Mouse (Mus musculus) gonadal fat pad, adult 2 months (tissue): ENCODE results near the gene Kcnq1. TPM values are rescaled to one million over a fixed set of nuclear protein-coding genes. Genes with fewer than 3 reads are reported as not detected.

Experiments
- DNase-seq: peaks from one replicate; pipeline ENCODE4 v3.0.0-alpha.2; 2012; ENCODE audit warnings: low read depth
- polyA plus RNA-seq: library from polyadenylated mRNA; depleted of rRNA; stranded (reverse); fragments of >200 nt; gene quantifications from 2 replicates; pipeline ENCODE4 v1.2.3, GENCODE M21; 2012

Gene Kcnq1
- polyA plus RNA-seq, 1 experiment, result 19.7 TPM

GRCm38 (mm10) chr7:143136125-143136524, 30.0 kb downstream of the Kcnq1 start:
- no peak for DNase-seq

- no peak for DNase-seq
Measured at GRCm38 (mm10) chr7:143136561-143136960, 30.4 kb downstream of the Kcnq1 start.

DNA sequence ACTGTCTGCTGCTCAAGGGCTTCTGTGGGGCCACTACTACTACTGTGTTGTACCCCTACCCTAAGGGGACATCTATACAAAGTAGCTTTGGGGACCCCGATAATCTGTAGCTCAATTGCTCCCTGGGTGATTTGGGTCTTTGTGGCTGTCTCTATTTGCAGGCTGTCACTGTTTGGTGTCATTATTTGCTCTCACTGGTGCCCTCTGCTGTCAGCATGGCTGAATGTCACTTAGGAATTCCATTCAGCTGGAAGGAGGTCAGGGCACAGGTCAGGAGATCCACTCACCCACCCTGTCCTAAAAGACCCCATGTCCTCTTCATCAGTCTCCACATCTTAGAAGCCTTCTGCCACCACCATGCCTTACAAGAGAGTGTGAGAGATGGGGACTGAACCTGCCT, 32.6 kb downstream of the Kcnq1 start:
- no peak for DNase-seq

- DNase-seq, result no peak
Measured at GRCm38 (mm10) chr7:143139932-143140331, 33.8 kb downstream of the Kcnq1 start.

DNA sequence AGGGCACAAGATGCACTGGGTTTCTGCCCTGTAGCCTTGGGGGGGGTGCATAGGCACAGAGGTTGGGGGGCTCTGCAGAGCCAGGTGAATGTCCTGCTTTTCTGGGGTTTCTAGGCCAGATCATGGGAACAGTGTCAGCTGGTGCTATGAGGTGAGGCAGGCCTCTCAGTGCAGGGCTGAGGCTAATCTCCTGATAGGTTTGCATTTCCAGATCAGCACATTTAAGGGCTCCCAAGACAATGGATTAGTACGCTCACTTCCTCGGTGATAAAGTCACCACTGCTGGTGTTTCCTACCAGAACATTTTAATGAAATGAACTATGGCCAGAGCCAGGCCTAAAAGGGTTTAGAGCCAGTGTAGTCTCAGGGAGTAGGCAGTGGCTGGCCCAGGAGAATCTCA, 36.5 kb downstream of the Kcnq1 start:
- DNase-seq, result no peak

- DNase-seq, result no peak
Measured at GRCm38 (mm10) chr7:143147015-143147414, 40.9 kb downstream of the Kcnq1 start.

DNA sequence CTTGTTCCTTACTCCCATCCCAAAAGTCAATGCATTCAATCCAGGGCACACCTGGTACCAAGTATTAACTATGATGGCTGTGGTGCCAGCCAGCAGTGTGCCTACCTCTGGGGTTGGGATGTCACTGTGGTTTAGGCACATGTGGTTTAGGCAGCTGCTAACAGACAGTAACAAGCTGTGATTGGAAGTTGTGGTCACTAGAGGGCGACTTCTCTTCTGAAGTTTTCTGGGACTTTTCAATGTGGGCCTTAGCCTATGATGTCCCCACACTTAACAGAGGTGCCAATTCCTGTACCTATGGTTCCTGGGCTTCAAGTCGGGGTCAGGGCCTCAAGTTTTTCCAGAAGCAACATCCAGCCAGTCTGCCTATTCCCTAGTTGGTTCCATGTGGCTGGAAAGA, 45.0 kb downstream of the Kcnq1 start:
- no peak for DNase-seq

GRCm38 (mm10) chr7:143152350-143152749, 46.2 kb downstream of the Kcnq1 start:
- DNase-seq, result no peak

GRCm38 (mm10) chr7:143153915-143154373, 47.8 kb downstream of the Kcnq1 start:
- DNase-seq, result peak; percentile 14

DNA sequence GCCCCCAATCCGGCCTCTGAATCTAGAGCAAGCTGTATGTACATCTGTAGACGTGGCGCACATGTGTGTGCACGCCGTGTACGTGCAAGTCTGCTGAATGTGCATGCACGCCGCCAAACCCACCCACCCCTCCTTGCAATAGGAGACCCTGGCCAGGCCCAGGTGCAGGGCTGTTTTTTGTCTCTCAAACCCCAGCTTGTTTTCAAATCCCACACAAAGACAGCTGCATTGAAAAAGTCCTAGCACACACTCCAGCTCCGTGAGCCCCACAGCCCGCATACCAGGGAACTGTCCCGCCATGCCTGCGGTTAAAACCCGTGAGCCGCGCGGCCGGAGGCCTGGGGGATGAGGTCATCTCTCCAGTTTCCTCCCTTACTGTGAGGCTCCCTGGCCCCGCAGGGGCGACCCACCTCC, 48.3 kb downstream of the Kcnq1 start:
- no peak for DNase-seq

- DNase-seq, result no peak
Measured at GRCm38 (mm10) chr7:143155257-143155656, 49.1 kb downstream of the Kcnq1 start.

- DNase-seq, result no peak
Measured at GRCm38 (mm10) chr7:143158690-143159425, 52.7 kb downstream of the Kcnq1 start.

DNA sequence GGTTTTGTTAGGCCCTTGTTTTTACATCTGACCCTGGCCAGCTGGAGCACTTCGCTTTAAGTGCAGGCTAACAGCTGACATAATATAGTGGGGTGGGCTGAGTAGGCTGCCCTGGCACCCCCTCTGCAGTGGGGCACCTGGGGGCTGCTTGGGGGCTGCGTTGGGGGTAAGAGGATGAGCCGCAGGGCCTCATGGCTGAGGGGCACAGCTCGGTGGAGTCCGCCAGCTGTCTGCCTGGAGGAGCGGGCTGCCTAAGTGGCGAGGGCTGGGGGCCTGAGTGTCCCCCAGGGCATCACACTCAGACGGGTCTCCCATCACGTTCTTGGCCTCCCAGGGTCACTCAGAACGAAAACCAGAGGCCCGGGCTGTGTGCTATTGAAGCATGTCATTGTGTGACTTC, 53.3 kb downstream of the Kcnq1 start:
- no peak for DNase-seq

GRCm38 (mm10) chr7:143160057-143160456, 53.9 kb downstream of the Kcnq1 start:
- DNase-seq, result no peak

- DNase-seq, result no peak
Measured at GRCm38 (mm10) chr7:143162051-143162450, 55.9 kb downstream of the Kcnq1 start.

- no peak for DNase-seq
Measured at GRCm38 (mm10) chr7:143164074-143164473, 57.9 kb downstream of the Kcnq1 start.

- DNase-seq, result no peak
Measured at GRCm38 (mm10) chr7:143165687-143166265, 59.6 kb downstream of the Kcnq1 start.

- DNase-seq, result no peak
Measured at GRCm38 (mm10) chr7:143167275-143167674, 61.1 kb downstream of the Kcnq1 start.

GRCm38 (mm10) chr7:143169371-143169770, 63.2 kb downstream of the Kcnq1 start:
- no peak for DNase-seq

- no peak for DNase-seq
Measured at GRCm38 (mm10) chr7:143172914-143173547, 66.9 kb downstream of the Kcnq1 start.

DNA sequence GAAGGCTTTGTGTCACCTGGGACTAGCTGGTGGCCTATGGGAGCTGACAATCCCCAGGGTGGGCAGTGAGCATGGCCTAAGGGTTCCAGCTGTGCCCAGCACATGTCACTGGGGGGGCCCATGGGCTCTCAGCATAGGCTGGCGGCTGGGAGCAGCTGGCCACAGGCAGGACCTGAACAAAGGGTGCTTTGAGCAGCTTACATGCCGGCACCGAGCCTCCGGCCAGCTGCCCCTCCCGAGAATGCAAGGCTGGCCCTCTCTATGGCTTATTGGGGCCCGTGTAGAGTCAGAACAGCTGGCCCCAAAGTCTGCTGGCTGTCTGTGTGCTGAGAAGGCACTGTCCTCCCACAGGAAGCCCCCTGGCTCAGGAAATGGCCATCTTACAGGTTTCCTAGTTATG, 68.5 kb downstream of the Kcnq1 start:
- DNase-seq, result no peak

GRCm38 (mm10) chr7:143178831-143179230, 72.7 kb downstream of the Kcnq1 start:
- DNase-seq, result no peak

GRCm38 (mm10) chr7:143180761-143181160, 74.6 kb downstream of the Kcnq1 start:
- DNase-seq, result no peak
